Mouse (Mus musculus) right cerebral cortex, adult 2 months (tissue): ENCODE measurements at regions not wholly inside any gene's neighbourhood (a gene's known extent, or its start where the extent isn't known, plus 50 kb on each side); places are given as distances from the start of the nearest gene placed in this dataset.

Experiments used
- DNase-seq, 2 experiments: peaks; one replicate each; pipeline ENCODE4 v3.0.0; 2021 to 2022; ENCODE audit warnings: low spot score in 2 of 2

GRCm38 (mm10) chr4:114353058-114353457 is 53.5 kb upstream of the Trabd2b start:
- DNase-seq = no peak
